Mouse (Mus musculus) cortical plate, adult 2 months (tissue): Measurements from ENCODE around the gene Slc43a2. TPM values are rescaled to one million over a fixed set of nuclear protein-coding genes. Genes with fewer than 3 reads are reported as not detected.
A peak's percentile ranks its signal among the peaks of the same experiment; 100 is the strongest.
"Not testable (repeated sequence)": the region's sequence is repeated elsewhere in the genome, so short reads cannot be mapped to it uniquely, and the experiment has no call there.

ENCODE experiments used
- H3K27ac ChIP-seq: fragments of 200-500 bp; 2 replicates; pipeline ENCODE4 v1.5.1; 2012; ENCODE audit warnings: low read length, control low read depth, inconsistent platforms; ENCODE audit not compliant: insufficient read depth
- H3K4me1 ChIP-seq: fragments of 200-500 bp; 2 replicates; pipeline ENCODE4 v1.6.1; 2011; ENCODE audit warnings: low read length; ENCODE audit not compliant: control insufficient read depth, insufficient read depth
- H3K4me3 ChIP-seq: fragments of 200-500 bp; 2 replicates; pipeline ENCODE4 v1.5.1; 2011; ENCODE audit warnings: mild to moderate bottlenecking, low read length, control low read depth; ENCODE audit not compliant: insufficient read depth
- CTCF ChIP-seq: fragments of 200-500 bp; IDR thresholded peaks from 2 replicates; pipeline ENCODE4 v1.5.1; 2011; ENCODE audit warnings: mild to moderate bottlenecking, control low read depth, low read length; ENCODE audit not compliant: insufficient read depth; ENCODE audit errors: extremely low read depth
- POLR2A ChIP-seq: fragments of 200-500 bp; IDR thresholded peaks from 2 replicates; pipeline ENCODE4 v1.6.1; 2011; ENCODE audit warnings: mild to moderate bottlenecking, low read length, control low read depth; ENCODE audit not compliant: insufficient read depth; ENCODE audit errors: extremely low read depth
- polyA plus RNA-seq: library from polyadenylated mRNA; depleted of rRNA; stranded (reverse); fragments of >200 nt; gene quantifications from 2 replicates; pipeline ENCODE4 v1.2.3, GENCODE M21; 2012

Slc43a2 gene
- polyA plus RNA-seq, 1 experiment: 34.3 TPM

GRCm38 (mm10) chr11:75546057-75546456 lies 14.6 kb downstream of the Slc43a2 start:
- Histone ChIP-seq H3K4me3 (no peak overlapping the region), H3K27ac (no peak overlapping the region), H3K4me1 (peaks cover 3% of the 10 kb centered on the region; the same call in 1 of the 2 replicates)
- TF ChIP-seq POLR2A (no peak), CTCF (no peak)

DNA sequence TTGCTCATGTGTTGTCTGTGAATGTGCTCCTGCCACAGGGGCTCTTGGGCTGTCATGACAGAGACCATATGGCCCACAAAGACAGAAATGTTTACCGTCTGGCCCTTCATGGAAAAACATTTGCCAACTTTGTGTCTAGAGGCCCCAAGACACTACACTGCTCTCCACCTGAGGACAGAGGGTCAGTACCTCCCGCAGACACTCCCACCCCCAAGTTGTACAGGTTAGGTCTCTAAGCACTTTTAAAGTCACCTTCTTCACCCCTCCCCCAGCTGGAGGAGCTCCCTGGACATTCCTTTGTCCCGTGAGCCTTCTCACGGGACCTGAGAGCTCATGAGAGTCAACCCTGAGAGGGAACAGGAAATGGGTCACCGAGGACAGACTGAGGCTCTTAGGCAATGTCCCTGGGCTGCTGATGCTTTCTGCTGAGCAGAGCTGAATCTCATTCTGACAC lies 18.2 kb downstream of the Slc43a2 start:
- no peak for TF ChIP-seq POLR2A
- no peak for TF ChIP-seq CTCF
- Histone ChIP-seq H3K27ac (no peak overlapping the region), H3K4me1 (peaks cover 6% of the 10 kb centered on the region), H3K4me3 (no peak overlapping the region)

GRCm38 (mm10) chr11:75550200-75550946 lies 18.9 kb downstream of the Slc43a2 start:
- no peak overlapping the region for H3K4me3 ChIP-seq
- no peak overlapping the region for H3K27ac ChIP-seq
- TF ChIP-seq POLR2A (no peak), CTCF (no peak)
- peaks cover 5% of the 10 kb centered on the region for H3K4me1 ChIP-seq

DNA sequence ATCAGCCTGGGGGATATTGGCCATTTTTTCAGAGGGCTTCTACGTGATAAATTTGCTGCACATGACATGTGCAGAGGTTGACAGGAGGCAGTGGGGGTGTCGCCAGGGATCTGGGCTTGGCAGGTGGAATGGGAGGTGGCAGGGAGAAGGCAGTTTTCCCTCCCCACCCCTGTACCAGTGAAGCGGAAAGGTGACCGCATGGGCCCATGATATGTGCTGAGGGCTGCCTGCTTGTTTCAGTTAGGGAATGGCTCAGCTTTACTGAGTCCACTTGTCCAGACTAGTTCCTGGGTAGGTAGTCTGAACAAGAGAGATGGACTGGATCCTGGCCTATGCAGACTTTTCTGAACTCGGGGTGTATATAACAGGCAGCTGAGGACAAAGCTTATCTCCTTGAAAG lies 19.8 kb downstream of the Slc43a2 start:
- Histone ChIP-seq H3K4me1 (peaks cover 5% of the 10 kb centered on the region), H3K4me3 (no peak overlapping the region), H3K27ac (peak overlapping the region; percentile 49; the same call in 1 of the 2 replicates)
- TF ChIP-seq CTCF (no peak), POLR2A (no peak)

DNA sequence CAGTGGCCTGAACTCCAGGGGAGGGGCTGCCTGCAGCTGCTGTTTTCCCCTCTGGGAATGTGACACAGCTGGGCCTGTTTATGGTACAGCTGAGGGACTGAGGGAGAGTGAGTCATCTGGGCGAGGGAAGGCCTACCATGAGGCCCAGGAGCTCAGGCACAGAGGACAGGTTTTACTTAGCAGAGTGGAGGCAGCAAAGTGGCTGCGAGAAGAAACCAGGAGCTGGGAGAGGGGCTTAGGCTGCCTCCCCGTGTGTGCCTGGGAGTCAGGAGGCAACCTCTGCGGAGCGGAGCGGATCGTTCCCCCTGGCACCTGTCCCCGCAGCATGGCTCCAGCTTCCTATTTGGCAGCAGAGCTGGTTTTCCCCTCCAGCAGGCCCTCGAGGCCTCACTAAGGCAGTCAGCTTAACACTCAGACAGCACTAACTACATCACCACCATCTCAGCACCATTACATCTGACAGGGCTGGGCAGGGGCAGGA lies 20.5 kb downstream of the Slc43a2 start:
- TF ChIP-seq POLR2A: 0 out of 2 replicates have a peak, but pooled peaks have one; percentile 29
- no peak for TF ChIP-seq CTCF
- H3K4me3 ChIP-seq: no peak overlapping the region
- H3K27ac ChIP-seq: peak overlapping the region; percentile 49
- H3K4me1 ChIP-seq: peaks cover 5% of the 10 kb centered on the region

DNA sequence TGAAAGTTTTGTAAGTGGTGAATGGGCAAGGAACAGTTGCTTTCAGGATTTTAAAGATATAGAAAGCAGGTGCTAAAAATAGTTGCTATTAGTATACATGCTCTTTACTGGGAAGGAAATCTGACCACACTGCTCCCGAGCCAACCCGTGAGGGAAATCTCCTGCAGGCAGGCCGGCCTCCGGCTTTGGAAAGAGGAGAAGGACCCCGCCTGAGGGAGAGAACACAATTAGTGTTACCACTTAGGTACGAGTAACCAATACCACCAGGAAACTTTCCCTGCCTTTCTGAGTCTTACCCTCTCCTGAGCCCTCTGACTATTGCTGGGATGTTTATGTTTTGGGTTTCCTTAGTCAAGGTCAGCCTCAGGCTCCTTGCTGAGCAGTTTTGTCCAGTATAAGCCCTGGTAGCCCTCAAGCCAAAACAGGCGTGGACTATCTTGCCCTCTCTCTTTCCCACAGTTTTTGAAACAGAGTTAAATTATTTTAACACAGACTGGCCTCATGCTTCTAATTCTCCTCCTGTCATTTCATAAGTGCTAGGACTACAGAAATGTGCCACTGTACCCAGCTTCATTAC lies 21.5 kb downstream of the Slc43a2 start:
- TF ChIP-seq POLR2A (no peak), CTCF (no peak)
- H3K27ac ChIP-seq: no peak overlapping the region
- peaks cover 5% of the 10 kb centered on the region for H3K4me1 ChIP-seq
- no peak overlapping the region for H3K4me3 ChIP-seq

DNA sequence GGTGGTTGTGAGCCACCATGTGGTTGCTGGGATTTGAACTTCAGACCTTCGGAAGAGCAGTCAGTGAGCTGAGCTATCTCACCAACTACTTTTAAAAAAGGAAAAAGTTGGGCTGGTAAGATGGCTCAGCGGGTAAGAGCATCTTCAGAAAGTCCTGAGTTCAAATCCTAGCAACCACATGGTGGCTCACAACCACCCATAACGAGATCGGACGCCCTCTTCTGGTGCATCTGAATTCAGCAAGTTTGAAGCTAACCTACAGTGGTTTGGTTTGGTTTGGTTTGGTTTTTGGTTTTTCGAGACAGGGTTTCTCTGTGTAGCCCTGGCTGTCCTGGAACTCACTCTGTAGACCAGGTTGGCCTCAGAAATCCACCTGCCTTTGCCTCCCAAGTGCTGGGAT lies 24.5 kb downstream of the Slc43a2 start:
- not testable (repeated sequence) for H3K4me1 ChIP-seq, H3K4me3 ChIP-seq, H3K27ac ChIP-seq

DNA sequence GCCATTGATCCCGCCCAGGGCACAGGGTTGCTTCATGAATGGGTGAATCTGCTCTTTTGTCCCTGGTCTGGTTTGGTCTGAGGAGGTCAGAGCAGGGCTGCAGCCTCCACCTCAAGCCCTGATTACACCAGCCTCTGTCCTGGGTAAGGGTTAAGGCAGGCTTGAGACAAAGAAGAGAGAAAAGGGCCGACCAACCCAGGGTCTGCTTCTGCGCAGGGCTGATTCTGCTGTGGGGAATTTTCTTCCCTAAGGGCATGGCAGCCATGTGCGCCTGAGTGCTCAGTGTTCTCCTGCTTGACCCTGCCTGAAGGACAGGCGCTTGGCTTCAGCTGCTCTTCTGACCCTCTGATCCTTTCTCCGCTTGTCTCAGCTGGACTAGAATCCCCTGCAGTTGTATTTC lies 25.6 kb downstream of the Slc43a2 start:
- no peak overlapping the region for H3K27ac ChIP-seq
- no peak overlapping the region for H3K4me3 ChIP-seq
- no peaks in the 10 kb centered on the region for H3K4me1 ChIP-seq
- no peak for TF ChIP-seq POLR2A
- TF ChIP-seq CTCF: no peak

DNA sequence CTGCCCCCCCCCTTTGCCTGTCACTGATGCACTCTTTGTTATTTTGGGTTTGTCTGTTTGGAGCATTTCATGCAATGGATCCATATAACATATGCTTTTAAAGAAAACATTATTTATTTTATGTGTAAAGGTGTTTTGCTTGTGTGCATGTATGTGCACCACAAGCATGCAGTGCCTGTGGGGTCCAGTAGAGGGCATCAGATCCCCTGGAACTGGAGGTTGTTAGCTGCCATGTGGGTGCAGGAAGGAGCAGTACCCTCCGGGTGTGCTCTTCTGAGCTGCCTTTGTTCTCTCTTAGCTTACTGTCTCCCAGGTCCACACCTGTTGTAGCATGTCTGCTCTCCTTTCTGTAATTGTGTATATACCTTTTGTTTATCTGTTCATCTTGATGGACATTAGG lies 26.6 kb downstream of the Slc43a2 start:
- Histone ChIP-seq H3K4me3 (no peak overlapping the region), H3K4me1 (no peaks in the 10 kb centered on the region), H3K27ac (no peak overlapping the region)
- TF ChIP-seq CTCF (no peak), POLR2A (no peak)
